Mouse (Mus musculus) intestine, embryonic 15.5 days (tissue): Measurements from ENCODE around the gene Otud3. TPM values are rescaled to one million over a fixed set of nuclear protein-coding genes. Genes with fewer than 3 reads are reported as not detected.
A peak's percentile ranks its signal among the peaks of the same experiment; 100 is the strongest.

Experiments
- ATAC-seq: fragments of 200-750 bp; cut with Nextera tagmentation; 2 replicates; pipeline ENCODE4 v1.8.0; 2017; ENCODE audit warnings: moderate TSS enrichment, moderate library complexity
- H3K27ac ChIP-seq: fragments of 300-500 bp; sonication (generic); 2 replicates; pipeline ENCODE4 v1.5.1; 2015; ENCODE audit warnings: mild to moderate bottlenecking, inconsistent platforms
- H3K27me3 ChIP-seq: fragments of 300-500 bp; sonication (generic); replicated peaks from 2 replicates; pipeline ENCODE4 v1.6.1; 2015; ENCODE audit warnings: inconsistent platforms
- H3K36me3 ChIP-seq: fragments of 300-500 bp; sonication (generic); 2 replicates; pipeline ENCODE4 v1.6.1; 2015; ENCODE audit warnings: inconsistent platforms
- H3K4me1 ChIP-seq: fragments of 300-500 bp; sonication (generic); replicated peaks from 2 replicates; pipeline ENCODE4 v1.6.1; 2015; ENCODE audit warnings: inconsistent platforms
- H3K4me2 ChIP-seq: fragments of 300-500 bp; sonication (generic); replicated peaks from 2 replicates; pipeline ENCODE4 v1.6.1; 2015; ENCODE audit warnings: mild to moderate bottlenecking, inconsistent platforms
- H3K4me3 ChIP-seq: fragments of 300-500 bp; sonication (generic); replicated peaks from 2 replicates; pipeline ENCODE4 v1.5.1; 2015; ENCODE audit warnings: inconsistent platforms
- H3K9ac ChIP-seq: fragments of 300-500 bp; sonication (generic); 2 replicates; pipeline ENCODE4 v1.6.1; 2015; ENCODE audit warnings: inconsistent platforms
- H3K9me3 ChIP-seq: fragments of 300-500 bp; sonication (generic); 2 replicates; pipeline ENCODE4 v1.6.1; 2016; ENCODE audit warnings: inconsistent platforms
- WGBS: fragments of 180-500 bp; shearing (Covaris S2); methylation state at CpG from one replicate; pipeline ENCODE4 v1.1.7; 2015; 5-methylcytosine and 5-hydroxymethylcytosine counted together
- polyA plus RNA-seq: library from polyadenylated mRNA; unstranded; fragments of >200 nt; fragmentation: Nextera tagmentation; extraction: Ambion mirVana; gene quantifications from 2 replicates; pipeline ENCODE4 v1.2.1, GENCODE M21; 2015

Gene Otud3
- polyA plus RNA-seq, 1 experiment from 2014 or later, result 4.5 TPM

- H3K9me3 ChIP-seq, result no peaks in the 10 kb centered on the region
- H3K4me1 ChIP-seq, result no peaks in the 10 kb centered on the region
- H3K4me2 ChIP-seq, result no peak within 1 kb of the TSS
- no peaks in the 10 kb centered on the region for H3K27me3 ChIP-seq
- H3K36me3 ChIP-seq, result no peaks in the 10 kb centered on the region
- H3K9ac ChIP-seq, result no peak within 1 kb of the TSS
- ATAC-seq, result no peak
- no peak within 1 kb of the TSS for H3K4me3 ChIP-seq
- WGBS, result 69% methylated on average over 10 of the region's 10 CpGs
- H3K27ac ChIP-seq, result no peak within 1 kb of the TSS
Observed at GRCm38 (mm10) chr4:138863344-138863998, 50.3 kb downstream of the Otud3 start, which contains the start of gene Pla2g5. Gene Pla2g5, minus strand, starts transcription at chr4:138863482.

GRCm38 (mm10) chr4:138859728-138860127, 54.0 kb downstream of the Otud3 start:
- H3K4me2 ChIP-seq, result peak overlapping the region; percentile 48
- WGBS, result 6% methylated on average over 13 of the region's 13 CpGs
- H3K27ac ChIP-seq, result no peak overlapping the region
- H3K9me3 ChIP-seq, result no peaks in the 10 kb centered on the region
- peak; percentile 77 for ATAC-seq
- H3K4me1 ChIP-seq, result no peaks in the 10 kb centered on the region
- H3K9ac ChIP-seq, result no peak overlapping the region
- no peaks in the 10 kb centered on the region for H3K36me3 ChIP-seq
- peak overlapping the region; percentile 14; the same call in 1 of the 2 replicates for H3K4me3 ChIP-seq
- H3K27me3 ChIP-seq, result no peaks in the 10 kb centered on the region

GRCm38 (mm10) chr4:138859245-138859644, 54.5 kb downstream of the Otud3 start:
- H3K36me3 ChIP-seq, result no peaks in the 10 kb centered on the region
- H3K4me1 ChIP-seq, result no peaks in the 10 kb centered on the region
- no peak overlapping the region for H3K9ac ChIP-seq
- H3K4me3 ChIP-seq, result peak overlapping the region; percentile 14; the same call in 1 of the 2 replicates
- no peak overlapping the region for H3K27ac ChIP-seq
- ATAC-seq, result no peak
- WGBS, result 31% methylated on average over 9 of the region's 9 CpGs
- H3K9me3 ChIP-seq, result no peaks in the 10 kb centered on the region
- peak overlapping the region; percentile 48 for H3K4me2 ChIP-seq
- H3K27me3 ChIP-seq, result no peaks in the 10 kb centered on the region

- Histone ChIP-seq H3K4me1 (no peaks in the 10 kb centered on the region), H3K36me3 (no peaks in the 10 kb centered on the region), H3K27ac (no peak overlapping the region), H3K9ac (no peak overlapping the region), H3K4me3 (no peak overlapping the region), H3K27me3 (no peaks in the 10 kb centered on the region), H3K9me3 (no peaks in the 10 kb centered on the region), H3K4me2 (no peak overlapping the region)
- 81% methylated on average over 15 of the region's 15 CpGs for WGBS
- no peak for ATAC-seq
Observed at GRCm38 (mm10) chr4:138858446-138858845, 55.3 kb downstream of the Otud3 start.

- Histone ChIP-seq H3K4me2 (no peak overlapping the region), H3K27ac (no peak overlapping the region), H3K27me3 (no peaks in the 10 kb centered on the region), H3K36me3 (no peaks in the 10 kb centered on the region), H3K9me3 (no peaks in the 10 kb centered on the region), H3K4me3 (no peak overlapping the region), H3K4me1 (no peaks in the 10 kb centered on the region), H3K9ac (no peak overlapping the region)
- no peak for ATAC-seq
- WGBS, result 85% methylated on average over 10 of the region's 10 CpGs
Observed at GRCm38 (mm10) chr4:138857576-138857975, 56.2 kb downstream of the Otud3 start.

- WGBS, result 31% methylated on average over 7 of the region's 7 CpGs
- peak; percentile 49; the same call in 1 of the 2 replicates for ATAC-seq
Observed at GRCm38 (mm10) chr4:138856491-138856890, 57.3 kb downstream of the Otud3 start.

GRCm38 (mm10) chr4:138855092-138855632, 58.6 kb downstream of the Otud3 start:
- Histone ChIP-seq H3K9ac (no peak overlapping the region), H3K27ac (no peak overlapping the region), H3K4me2 (no peak overlapping the region), H3K9me3 (no peaks in the 10 kb centered on the region), H3K4me1 (no peaks in the 10 kb centered on the region), H3K36me3 (no peaks in the 10 kb centered on the region), H3K4me3 (no peak overlapping the region), H3K27me3 (no peaks in the 10 kb centered on the region)
- WGBS, result 88% methylated on average over 9 of the region's 9 CpGs
- ATAC-seq, result no peak

More at GRCm38 (mm10) chr4:138856491-138856890, 57.3 kb downstream of the Otud3 start:
- no peak overlapping the region for H3K4me2 ChIP-seq
- H3K4me1 ChIP-seq, result no peaks in the 10 kb centered on the region
- no peak overlapping the region for H3K4me3 ChIP-seq
- no peak overlapping the region for H3K9ac ChIP-seq
- no peaks in the 10 kb centered on the region for H3K36me3 ChIP-seq
- no peaks in the 10 kb centered on the region for H3K27me3 ChIP-seq
- no peak overlapping the region for H3K27ac ChIP-seq
- H3K9me3 ChIP-seq, result no peaks in the 10 kb centered on the region

- Histone ChIP-seq H3K9me3 (no peaks in the 10 kb centered on the region), H3K4me2 (no peak overlapping the region), H3K4me3 (no peak overlapping the region), H3K27me3 (no peaks in the 10 kb centered on the region), H3K27ac (no peak overlapping the region), H3K9ac (no peak overlapping the region), H3K4me1 (no peaks in the 10 kb centered on the region), H3K36me3 (no peaks in the 10 kb centered on the region)
- ATAC-seq, result no peak
- WGBS, result 64% methylated on average over 6 of the region's 6 CpGs
Observed at GRCm38 (mm10) chr4:138852961-138853360, 60.8 kb downstream of the Otud3 start.

GRCm38 (mm10) chr4:138851463-138851862, 62.3 kb downstream of the Otud3 start:
- H3K9me3 ChIP-seq, result no peaks in the 10 kb centered on the region
- no peak overlapping the region for H3K9ac ChIP-seq
- H3K27ac ChIP-seq, result no peak overlapping the region
- no peaks in the 10 kb centered on the region for H3K27me3 ChIP-seq
- no peaks in the 10 kb centered on the region for H3K4me1 ChIP-seq
- no peaks in the 10 kb centered on the region for H3K36me3 ChIP-seq
- no peak overlapping the region for H3K4me3 ChIP-seq
- ATAC-seq, result peak; percentile 49; the same call in 1 of the 2 replicates
- WGBS, result 5% methylated on average over 4 of the region's 4 CpGs
- H3K4me2 ChIP-seq, result no peak overlapping the region

Other genes starting within 250 kb of the Otud3 start
- 0.23 and 0.25 TPM in 2 replicates for gene Pla2g2c, start 189.2 kb downstream of the Otud3 start, polyA plus RNA-seq
- gene Ubxn10, start 176.8 kb downstream of the Otud3 start, polyA plus RNA-seq, result 1.3 and 1.7 TPM in 2 replicates
- 1.5 and 2.6 TPM in 2 replicates for gene Pla2g2f, start 156.3 kb downstream of the Otud3 start, polyA plus RNA-seq
- gene Pla2g2d, start 138.2 kb downstream of the Otud3 start, polyA plus RNA-seq, result 0.92 and 0.99 TPM in 2 replicates
- 0.15 and 0.29 TPM in 2 replicates for gene Pla2g5, start 50.5 kb downstream of the Otud3 start, polyA plus RNA-seq
- gene Gm13030, start 40.0 kb downstream of the Otud3 start, polyA plus RNA-seq, result not detected in 2 replicates
- not detected in 2 replicates for gene Pla2g2e, start 36.0 kb downstream of the Otud3 start, polyA plus RNA-seq
- gene Rnf186, start 53.2 kb upstream of the Otud3 start, polyA plus RNA-seq, result 79.5 and 98.0 TPM in 2 replicates
- gene Tmco4, start 58.9 kb upstream of the Otud3 start, polyA plus RNA-seq, result 14.1 and 14.3 TPM in 2 replicates
- gene Htr6, start 161.6 kb upstream of the Otud3 start, polyA plus RNA-seq, result 0.14 and 0.18 TPM in 2 replicates
- 49.5 and 49.9 TPM in 2 replicates for gene Nbl1, start 179.0 kb upstream of the Otud3 start, polyA plus RNA-seq
- gene Minos1, start 217.2 kb upstream of the Otud3 start, polyA plus RNA-seq, result 640 and 702 TPM in 2 replicates